ENCODE assay signal across 32 mouse cellular contexts in the genomic region with DNA sequence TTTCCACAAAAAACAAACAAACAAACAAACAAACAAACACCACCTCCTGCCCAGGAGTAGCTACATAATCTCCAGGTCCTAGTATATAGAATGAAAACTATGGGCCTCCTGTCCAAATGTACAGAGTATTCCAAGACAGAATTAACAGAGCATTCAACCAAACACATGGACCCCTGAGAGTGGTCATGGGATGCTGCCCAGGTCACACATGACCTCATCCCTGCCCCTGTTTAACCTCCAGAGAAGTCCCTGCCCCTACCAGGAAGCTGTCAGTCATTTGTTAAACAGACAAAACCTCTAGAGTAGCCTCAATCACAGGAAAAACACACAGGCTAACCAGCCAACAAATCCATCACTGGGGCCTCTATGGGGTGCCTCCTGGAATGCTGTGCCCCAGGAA. TPM values are rescaled to one million over a fixed set of nuclear protein-coding genes. Genes with fewer than 3 reads are reported as not detected.
"Had no signal": no experiment of that assay in that cellular context is flagged by ENCODE, and none has a peak within 500 bp of the region (broad histone marks: within the 10 kb centered on the region; RNA-seq: fewer than 3 reads in every experiment).

No protein-coding gene starts in this region.

- ATAC-seq: forebrain, embryonic 13.5 days; forebrain, embryonic 14.5 days; forebrain, embryonic 15.5 days; forebrain, embryonic 16.5 days; forebrain, postnatal 0 days had no signal

- H3K27me3 ChIP-seq: embryonic facial prominence, embryonic 12.5 days; embryonic facial prominence, embryonic 13.5 days; embryonic facial prominence, embryonic 15.5 days; forebrain, embryonic 12.5 days; forebrain, embryonic 13.5 days; forebrain, embryonic 15.5 days had no signal

- H3K4me3 ChIP-seq: embryonic facial prominence, embryonic 10.5 days; embryonic facial prominence, embryonic 12.5 days; embryonic facial prominence, embryonic 13.5 days; embryonic facial prominence, embryonic 15.5 days; erythroblast, embryonic 14.5 days; forebrain, embryonic 10.5 days; forebrain, embryonic 12.5 days; forebrain, embryonic 13.5 days; forebrain, embryonic 15.5 days; gastrocnemius, adult 2 months; heart, adult 2 months had no signal

- H3K36me3 ChIP-seq: embryonic facial prominence, embryonic 10.5 days; embryonic facial prominence, embryonic 12.5 days; embryonic facial prominence, embryonic 13.5 days; embryonic facial prominence, embryonic 15.5 days; forebrain, embryonic 10.5 days; forebrain, embryonic 12.5 days; forebrain, embryonic 15.5 days had no signal

- H3K27ac ChIP-seq: embryonic facial prominence, embryonic 10.5 days; embryonic facial prominence, embryonic 12.5 days; embryonic facial prominence, embryonic 13.5 days; embryonic facial prominence, embryonic 15.5 days; forebrain, embryonic 10.5 days; forebrain, embryonic 12.5 days; forebrain, embryonic 13.5 days; forebrain, embryonic 15.5 days; gastrocnemius, adult 2 months; heart, adult 2 months had no signal

- H3K9ac ChIP-seq: embryonic facial prominence, embryonic 12.5 days; embryonic facial prominence, embryonic 13.5 days; embryonic facial prominence, embryonic 15.5 days; forebrain, embryonic 12.5 days; forebrain, embryonic 13.5 days; forebrain, embryonic 15.5 days; forebrain, postnatal 0 days had no signal

- H3K4me1 ChIP-seq: embryonic facial prominence, embryonic 10.5 days; embryonic facial prominence, embryonic 12.5 days; embryonic facial prominence, embryonic 13.5 days; embryonic facial prominence, embryonic 15.5 days; forebrain, embryonic 10.5 days; forebrain, embryonic 12.5 days; forebrain, embryonic 13.5 days; forebrain, embryonic 15.5 days had no signal

- H3K4me2 ChIP-seq: embryonic facial prominence, embryonic 12.5 days; embryonic facial prominence, embryonic 13.5 days; embryonic facial prominence, embryonic 15.5 days; forebrain, embryonic 12.5 days; forebrain, embryonic 13.5 days; forebrain, embryonic 15.5 days had no signal

- H3K9me3 ChIP-seq: embryonic facial prominence, embryonic 10.5 days; embryonic facial prominence, embryonic 12.5 days; embryonic facial prominence, embryonic 13.5 days; embryonic facial prominence, embryonic 15.5 days; forebrain, embryonic 10.5 days; forebrain, embryonic 12.5 days; forebrain, embryonic 13.5 days; forebrain, embryonic 15.5 days had no signal

- DNase-seq: cerebellum, adult 8-10 months; cerebellum, adult 9-10 months; cerebellum, adult 9-11 months; cerebellum, postnatal 10 days; cerebellum, postnatal 14 days; cerebellum, postnatal 25 days; cerebellum, postnatal 36 days; embryo, embryonic 11 days; forebrain, postnatal 0 days; gastrocnemius, adult 2 months; gastrocnemius, postnatal 10 days; gastrocnemius, postnatal 14 days; gastrocnemius, postnatal 25 days; gastrocnemius, postnatal 36 days; heart, adult 11 months; heart, adult 18-20 months; heart, adult 2 months had no signal

RNA-seq across cellular contexts. Expression of gene Gm14085, which starts 8.2 kb away (rescaled TPM):
- polyA plus RNA-seq: embryonic facial prominence, embryonic 10.5 days; embryonic facial prominence, embryonic 11.5 days; embryonic facial prominence, embryonic 12.5 days; embryonic facial prominence, embryonic 13.5 days; embryonic facial prominence, embryonic 14.5 days; embryonic facial prominence, embryonic 15.5 days; erythroblast, embryonic 14.5 days; forebrain, embryonic 10.5 days; forebrain, embryonic 11.5 days; forebrain, embryonic 12.5 days; forebrain, embryonic 13.5 days; forebrain, embryonic 14.5 days; forebrain, embryonic 15.5 days; forebrain, embryonic 16.5 days; forebrain, postnatal 0 days; frontal cortex, adult 2 months had no signal

RNA-seq across cellular contexts. Expression of gene Slc28a2, which starts 50.3 kb away (rescaled TPM):
- polyA plus RNA-seq: embryonic facial prominence, embryonic 13.5 days; erythroblast, embryonic 14.5 days; forebrain, embryonic 10.5 days; forebrain, embryonic 11.5 days; forebrain, embryonic 12.5 days; forebrain, embryonic 13.5 days; forebrain, embryonic 14.5 days; forebrain, embryonic 15.5 days had no signal
